Mouse (Mus musculus) neural tube, embryonic 10.5 days (tissue): ENCODE results near the gene Srgap2.

Experiments
- DNase-seq: peaks from one replicate; pipeline ENCODE4 v3.0.0-alpha.2; 2017; ENCODE audit warnings: low spot score; ENCODE audit errors: extremely low spot score

Gene Srgap2

GRCm38 (mm10) chr1:131526371-131527270, 531 bp downstream of the Srgap2 start:
- DNase-seq, result peak; percentile 77

GRCm38 (mm10) chr1:131525586-131526271, 1.4 kb downstream of the Srgap2 start:
- DNase-seq, result peak; percentile 74

GRCm38 (mm10) chr1:131525101-131525585, 2.0 kb downstream of the Srgap2 start:
- peak; percentile 63 for DNase-seq

- DNase-seq, result peak; percentile 29
Measured at GRCm38 (mm10) chr1:131523794-131524193, 3.4 kb downstream of the Srgap2 start.

- no peak for DNase-seq
Measured at GRCm38 (mm10) chr1:131516588-131516987, 10.6 kb downstream of the Srgap2 start.

GRCm38 (mm10) chr1:131514197-131514596, 13.0 kb downstream of the Srgap2 start:
- DNase-seq, result no peak

GRCm38 (mm10) chr1:131513136-131513535, 14.0 kb downstream of the Srgap2 start:
- no peak for DNase-seq

- DNase-seq, result no peak
Measured at GRCm38 (mm10) chr1:131511661-131512500, 15.3 kb downstream of the Srgap2 start.

- DNase-seq, result no peak
Measured at GRCm38 (mm10) chr1:131511131-131511530, 16.0 kb downstream of the Srgap2 start.

- DNase-seq, result no peak
Measured at GRCm38 (mm10) chr1:131501681-131502080, 25.5 kb downstream of the Srgap2 start.

GRCm38 (mm10) chr1:131498231-131498630, 28.9 kb downstream of the Srgap2 start:
- no peak for DNase-seq

GRCm38 (mm10) chr1:131493966-131494898, 32.9 kb downstream of the Srgap2 start:
- DNase-seq, result no peak

GRCm38 (mm10) chr1:131492360-131492759, 34.8 kb downstream of the Srgap2 start:
- no peak for DNase-seq

GRCm38 (mm10) chr1:131491579-131491978, 35.6 kb downstream of the Srgap2 start:
- DNase-seq, result no peak

- DNase-seq, result no peak
Measured at GRCm38 (mm10) chr1:131489312-131489711, 37.8 kb downstream of the Srgap2 start.

- DNase-seq, result no peak
Measured at GRCm38 (mm10) chr1:131486094-131486850, 40.9 kb downstream of the Srgap2 start.

GRCm38 (mm10) chr1:131482242-131482641, 44.9 kb downstream of the Srgap2 start:
- no peak for DNase-seq

GRCm38 (mm10) chr1:131481391-131481790, 45.8 kb downstream of the Srgap2 start:
- DNase-seq, result no peak

- no peak for DNase-seq
Measured at GRCm38 (mm10) chr1:131478770-131479305, 48.3 kb downstream of the Srgap2 start.
